Mouse (Mus musculus) embryo, embryonic 9.5 days (tissue): ENCODE results near the gene Gm17521.
"Not testable (repeated sequence)": the region's sequence is repeated elsewhere in the genome, so short reads cannot be mapped to it uniquely, and the experiment has no call there.

Experiments
- DNase-seq: peaks from one replicate; pipeline ENCODE4 v3.0.0-alpha.2; 2017; ENCODE audit errors: extremely low spot score

The Gm17521 gene

GRCm38 (mm10) chrX:123029569-123029968 lies at the start of gene Gm17521:
TSS of gene Gm17521 (minus strand) at chrX:123029669.
- not testable (repeated sequence) for DNase-seq

DNA sequence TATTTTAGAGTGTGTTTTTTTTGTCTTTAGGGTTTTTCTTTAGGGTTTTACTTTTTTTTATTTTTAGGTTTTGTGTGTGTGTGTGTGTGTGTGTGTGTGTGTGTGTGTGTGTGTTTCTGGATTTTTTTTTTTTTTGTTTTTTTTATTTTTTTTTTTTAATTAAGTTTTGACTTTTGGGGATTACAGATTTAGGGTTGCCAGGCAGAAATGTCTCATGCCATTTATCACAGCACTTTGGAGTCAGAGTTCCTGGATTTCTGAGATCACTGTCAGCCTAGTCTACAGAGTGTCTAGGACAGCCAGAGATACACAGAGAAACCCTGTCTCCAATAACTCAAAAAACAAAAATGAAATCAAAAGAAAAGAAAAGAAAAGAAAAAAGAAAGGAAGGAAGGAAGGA lies 14.5 kb upstream of the Gm17521 start:
- DNase-seq = no peak

GRCm38 (mm10) chrX:123043516-123043915 lies 14.0 kb upstream of the Gm17521 start:
- DNase-seq = no peak
